Mouse (Mus musculus): ENCODE measurements around the gene Ms4a3.

Gene Ms4a3

GRCm38 (mm10) chr19:11640732-11641131 lies at the start of gene Ms4a3:
Ms4a3 (minus strand) TSS chr19:11640851.
- DNase-seq (ENCODE audit: low spot score): no peak

- DNase-seq (ENCODE audit: low spot score): no peak
Measured at GRCm38 (mm10) chr19:11661562-11661961, 20.9 kb upstream of the Ms4a3 start.

- DNase-seq (ENCODE audit: low spot score): no peak
Measured at GRCm38 (mm10) chr19:11660459-11660858, 19.8 kb upstream of the Ms4a3 start, which contains the start of gene Oosp2. Oosp2 (minus strand) TSS chr19:11660559.

- no peak for DNase-seq (ENCODE audit: low spot score)
Measured at GRCm38 (mm10) chr19:11659142-11659541, 18.5 kb upstream of the Ms4a3 start.

GRCm38 (mm10) chr19:11649564-11649963 lies 8.9 kb upstream of the Ms4a3 start:
- no peak for DNase-seq (ENCODE audit: low spot score)

GRCm38 (mm10) chr19:11646166-11646565 lies 5.5 kb upstream of the Ms4a3 start:
- DNase-seq (ENCODE audit: low spot score): no peak

- DNase-seq (ENCODE audit: low spot score): no peak
Measured at GRCm38 (mm10) chr19:11639038-11639437, 1.6 kb downstream of the Ms4a3 start.

GRCm38 (mm10) chr19:11635572-11635971 lies 5.1 kb downstream of the Ms4a3 start:
- no peak for DNase-seq (ENCODE audit: low spot score)

- no peak for DNase-seq (ENCODE audit: low spot score)
Measured at GRCm38 (mm10) chr19:11634330-11634729, 6.3 kb downstream of the Ms4a3 start.

- DNase-seq (ENCODE audit: low spot score): no peak
Measured at GRCm38 (mm10) chr19:11633732-11634131, 6.9 kb downstream of the Ms4a3 start.

- DNase-seq (ENCODE audit: low spot score): no peak
Measured at GRCm38 (mm10) chr19:11625231-11625630, 15.4 kb downstream of the Ms4a3 start.

GRCm38 (mm10) chr19:11624800-11625199 lies 15.9 kb downstream of the Ms4a3 start:
- no peak for DNase-seq (ENCODE audit: low spot score)

- no peak for DNase-seq (ENCODE audit: low spot score)
Measured at GRCm38 (mm10) chr19:11623551-11623950, 17.1 kb downstream of the Ms4a3 start, which contains the start of gene Ms4a2. Ms4a2 (minus strand) TSS chr19:11623719.

GRCm38 (mm10) chr19:11617983-11618382 lies 22.7 kb downstream of the Ms4a3 start:
- no peak for DNase-seq (ENCODE audit: low spot score)

- DNase-seq (ENCODE audit: low spot score): no peak
Measured at GRCm38 (mm10) chr19:11614805-11615204, 25.8 kb downstream of the Ms4a3 start.

- no peak for DNase-seq (ENCODE audit: low spot score)
Measured at GRCm38 (mm10) chr19:11613776-11614443, 26.7 kb downstream of the Ms4a3 start.

GRCm38 (mm10) chr19:11613084-11613483 lies 27.6 kb downstream of the Ms4a3 start:
- no peak for DNase-seq (ENCODE audit: low spot score)

- DNase-seq (ENCODE audit: low spot score): no peak
Measured at GRCm38 (mm10) chr19:11612293-11612692, 28.4 kb downstream of the Ms4a3 start.

GRCm38 (mm10) chr19:11611541-11611945 lies 29.1 kb downstream of the Ms4a3 start:
- DNase-seq (ENCODE audit: low spot score): no peak

- DNase-seq (ENCODE audit: low spot score): peak; percentile 72
Measured at GRCm38 (mm10) chr19:11608172-11608571, 32.5 kb downstream of the Ms4a3 start.

- no peak for DNase-seq (ENCODE audit: low spot score)
Measured at GRCm38 (mm10) chr19:11604603-11605002, 36.0 kb downstream of the Ms4a3 start, which contains the start of gene Ms4a6d. Ms4a6d (minus strand) TSS chr19:11604849.

GRCm38 (mm10) chr19:11602026-11602425 lies 38.6 kb downstream of the Ms4a3 start:
- no peak for DNase-seq (ENCODE audit: low spot score)

GRCm38 (mm10) chr19:11601349-11601748 lies 39.3 kb downstream of the Ms4a3 start:
- DNase-seq (ENCODE audit: low spot score): no peak

GRCm38 (mm10) chr19:11589891-11590449 lies 50.7 kb downstream of the Ms4a3 start:
- DNase-seq (ENCODE audit: low spot score): no peak

All from testis, postnatal 10 days (tissue).